Mouse (Mus musculus) urinary bladder, postnatal 10 days (tissue): ENCODE results near the gene Sbno1.

Experiments
- DNase-seq: peaks from one replicate; pipeline ENCODE4 v3.0.0; 2022; ENCODE audit warnings: low spot score

Gene Sbno1

GRCm38 (mm10) chr5:124334392-124334791 is 91.4 kb downstream of the Sbno1 start:
- no peak for DNase-seq

- DNase-seq, result no peak
These were observed 95.7 kb downstream of the Sbno1 start for GRCm38 (mm10) chr5:124330086-124330485.

- DNase-seq, result peak; percentile 99
These were observed 98.1 kb downstream of the Sbno1 start, which contains the start of the genes Mphosph9 and 2810006K23Rik for GRCm38 (mm10) chr5:124327510-124328364. Mphosph9 (minus strand) TSS chr5:124327972. 2810006K23Rik (plus strand) TSS chr5:124328089.

DNA sequence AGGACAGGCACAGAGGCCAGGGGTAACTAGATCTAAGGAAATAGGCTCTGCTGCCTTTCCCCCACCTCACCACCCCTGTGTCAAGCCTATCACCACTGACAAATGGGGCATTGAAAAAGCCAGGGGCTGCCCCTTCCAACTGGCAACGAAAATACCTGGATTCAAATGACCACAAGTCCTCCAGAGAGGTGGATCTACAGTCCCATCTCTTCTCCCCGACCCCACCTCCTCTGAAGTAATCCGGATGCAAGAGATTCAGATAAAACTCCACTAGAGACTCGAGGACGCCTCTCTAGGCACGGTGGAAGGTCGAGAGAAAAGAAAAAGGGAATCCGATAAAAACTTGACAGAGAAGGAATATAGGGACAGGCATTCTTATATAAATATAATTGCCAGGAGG is 99.0 kb downstream of the Sbno1 start:
- DNase-seq, result no peak
